Mouse (Mus musculus) urinary bladder, postnatal 14 days (tissue): Measurements from ENCODE around the gene Ddx28.

Source experiments
- DNase-seq: peaks from one replicate; pipeline ENCODE4 v3.0.0; 2021; ENCODE audit warnings: low spot score

The Ddx28 gene

DNA sequence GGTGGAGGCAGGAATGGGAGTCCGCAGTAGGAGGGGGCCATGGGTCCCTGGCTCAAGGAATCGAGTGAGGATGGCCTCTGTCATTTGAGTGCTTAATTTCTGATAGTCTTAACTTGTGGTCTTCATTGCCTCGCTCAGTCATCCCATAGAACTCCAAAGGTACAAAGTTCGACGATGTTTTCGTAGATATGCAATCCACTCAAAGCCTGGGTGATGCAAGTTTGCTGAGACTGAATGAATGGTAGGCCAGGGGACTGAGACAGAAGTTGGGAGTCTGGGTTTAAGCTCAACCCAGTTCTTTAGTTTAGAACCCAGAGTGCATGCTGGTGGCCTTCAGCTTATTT lies at the start of gene Ddx28:
Gene Ddx28 (minus strand): TSS at position 240 of the 344 bp plus-strand sequence.
- no peak for DNase-seq

DNA sequence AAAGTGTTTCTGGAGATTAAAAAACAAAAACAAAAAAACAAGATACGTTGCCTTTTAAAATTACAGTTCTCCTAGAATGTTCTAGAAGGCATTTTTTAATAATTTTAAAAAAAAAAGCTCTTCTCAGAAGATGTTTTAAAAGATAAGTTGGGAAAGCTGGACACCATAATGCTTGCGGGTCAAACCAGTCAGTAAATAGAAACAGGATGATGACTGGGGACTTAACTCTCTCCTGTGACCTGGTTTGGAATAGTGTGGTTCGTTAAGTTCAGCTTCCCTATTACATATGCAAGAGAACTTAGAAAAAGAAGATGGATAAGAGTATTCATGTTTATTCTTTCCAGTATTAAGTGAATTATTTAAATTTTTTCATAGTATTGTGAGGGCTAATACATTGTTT lies 48.8 kb upstream of the Ddx28 start:
- DNase-seq: no peak

DNA sequence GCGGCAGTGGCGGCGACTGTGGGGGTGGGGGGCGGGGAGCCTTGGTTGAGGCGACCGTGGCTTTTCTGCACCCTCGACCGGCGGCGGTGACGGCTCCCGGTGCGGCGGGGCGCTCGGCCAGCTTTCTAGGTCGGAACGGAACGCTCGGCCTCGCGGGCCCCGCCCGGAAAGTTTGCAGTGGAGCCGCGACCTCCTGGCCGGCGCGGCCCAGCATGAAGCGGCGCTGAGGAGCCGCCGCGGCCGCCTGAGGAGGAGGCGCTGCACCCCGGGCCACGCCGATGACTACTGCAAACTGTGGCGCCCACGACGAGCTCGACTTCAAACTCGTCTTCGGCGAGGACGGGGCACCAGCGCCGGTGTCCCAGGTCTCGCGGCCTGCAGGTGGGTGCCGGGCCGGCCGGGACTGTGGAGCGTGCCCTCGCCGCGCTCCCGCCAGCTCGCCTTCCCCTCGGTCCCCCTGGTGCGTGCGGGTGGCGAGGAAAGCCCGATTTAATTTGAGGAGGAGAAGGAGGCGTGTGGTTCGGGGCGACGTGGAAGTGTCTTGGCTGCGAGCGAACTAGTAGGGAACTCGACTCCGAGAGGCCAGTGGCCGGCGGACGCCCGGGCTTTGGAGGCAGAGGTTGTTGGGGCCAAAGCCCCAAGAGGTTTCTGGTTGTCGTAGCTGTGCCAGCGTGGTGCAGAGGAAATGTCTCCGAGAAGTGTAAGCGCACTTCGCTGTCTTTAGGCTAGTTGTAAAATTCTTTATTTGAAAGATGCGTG lies 48.1 kb upstream of the Ddx28 start:
- peak; percentile 58 for DNase-seq

DNA sequence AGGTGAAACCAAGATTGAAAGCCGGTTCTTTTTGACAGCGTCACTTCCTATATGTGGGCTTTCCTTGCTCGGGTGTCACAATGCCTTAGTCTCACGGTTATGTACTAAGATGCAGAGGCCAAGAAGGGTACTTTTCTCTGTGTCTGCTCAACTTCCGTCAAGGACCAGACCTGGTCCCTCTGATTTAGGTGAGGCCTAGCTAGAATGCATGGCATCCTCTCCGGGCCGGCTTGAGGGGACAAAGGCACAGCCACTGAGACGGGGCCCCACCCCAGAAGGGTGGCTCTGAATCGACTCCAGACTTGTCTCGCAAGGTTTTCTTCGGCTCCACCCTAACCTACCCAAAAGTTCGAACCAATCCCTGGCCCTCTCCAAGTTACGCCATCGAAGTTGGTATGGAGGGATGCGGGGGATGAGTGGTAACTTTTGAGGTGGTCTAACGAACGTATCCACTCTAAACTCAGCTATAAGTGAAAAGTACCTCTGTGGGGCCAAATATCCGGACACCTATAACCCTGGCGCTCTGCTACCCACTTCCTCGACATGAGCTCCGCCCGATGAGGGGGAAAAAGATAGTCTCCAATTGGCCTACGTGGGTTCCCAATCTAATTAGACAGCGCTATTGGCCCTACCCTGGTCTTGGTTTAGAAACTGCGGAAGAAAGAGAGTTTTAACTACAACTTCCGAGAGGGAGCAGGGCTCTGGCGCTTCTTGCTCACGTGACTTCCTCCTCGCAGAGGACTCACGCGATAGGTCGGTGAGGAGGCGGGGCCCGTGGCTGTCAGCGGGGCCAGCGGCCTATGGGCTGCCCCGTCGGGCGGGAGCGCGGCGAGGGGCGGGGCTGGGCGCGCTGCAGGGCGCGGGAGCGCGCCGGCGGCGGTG lies 47.3 kb upstream of the Ddx28 start, which contains the start of gene Nfatc3:
Gene Nfatc3 (plus strand): TSS at position 110 of the 882 bp plus-strand sequence.
- DNase-seq: peak; percentile 98

DNA sequence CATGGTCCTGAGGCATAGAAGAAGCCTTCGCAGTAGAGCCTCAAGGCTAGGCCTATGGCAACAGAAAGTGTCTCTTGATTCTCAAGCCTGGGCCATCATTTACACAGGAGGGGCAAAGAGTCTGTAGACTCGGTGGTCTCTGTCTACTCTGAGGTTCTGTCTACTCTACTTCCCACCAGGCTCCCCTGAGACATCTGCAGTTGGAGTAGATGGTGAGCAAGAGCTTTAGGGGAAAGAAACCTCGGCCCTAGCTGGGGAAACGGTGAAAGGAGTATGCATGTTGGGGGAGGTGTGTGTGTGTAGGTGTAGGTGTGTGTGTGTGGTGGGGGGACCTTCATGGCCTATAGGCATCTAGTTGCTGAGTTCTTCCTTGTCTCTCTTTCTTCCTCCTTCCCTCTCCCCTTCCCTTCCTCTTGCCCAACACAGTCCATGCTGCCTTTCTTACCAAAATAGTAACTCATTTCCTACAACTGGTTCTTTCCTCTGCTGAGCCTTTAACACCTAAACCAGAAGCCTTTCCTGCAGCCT lies 44.8 kb upstream of the Ddx28 start:
- no peak for DNase-seq

DNA sequence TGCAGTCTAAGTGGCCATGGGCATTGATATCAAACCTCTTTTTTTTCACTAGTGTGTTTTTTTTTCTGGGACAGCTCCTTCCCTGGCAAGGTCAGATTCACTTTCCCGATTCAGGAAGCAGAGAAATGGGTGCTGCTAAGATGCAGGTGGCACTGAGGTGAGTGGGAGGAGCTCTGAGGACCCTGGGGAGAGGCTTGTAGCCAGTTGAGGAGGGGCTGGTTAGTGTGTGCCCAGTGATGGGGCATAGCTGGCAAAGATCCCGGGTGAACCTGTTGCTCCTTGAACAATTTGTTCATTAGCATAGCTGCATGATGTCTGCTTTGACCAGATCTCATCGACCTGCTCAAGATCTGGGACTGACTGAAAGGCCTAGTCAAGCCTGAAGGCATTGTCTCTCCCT lies 43.4 kb upstream of the Ddx28 start:
- no peak for DNase-seq

DNA sequence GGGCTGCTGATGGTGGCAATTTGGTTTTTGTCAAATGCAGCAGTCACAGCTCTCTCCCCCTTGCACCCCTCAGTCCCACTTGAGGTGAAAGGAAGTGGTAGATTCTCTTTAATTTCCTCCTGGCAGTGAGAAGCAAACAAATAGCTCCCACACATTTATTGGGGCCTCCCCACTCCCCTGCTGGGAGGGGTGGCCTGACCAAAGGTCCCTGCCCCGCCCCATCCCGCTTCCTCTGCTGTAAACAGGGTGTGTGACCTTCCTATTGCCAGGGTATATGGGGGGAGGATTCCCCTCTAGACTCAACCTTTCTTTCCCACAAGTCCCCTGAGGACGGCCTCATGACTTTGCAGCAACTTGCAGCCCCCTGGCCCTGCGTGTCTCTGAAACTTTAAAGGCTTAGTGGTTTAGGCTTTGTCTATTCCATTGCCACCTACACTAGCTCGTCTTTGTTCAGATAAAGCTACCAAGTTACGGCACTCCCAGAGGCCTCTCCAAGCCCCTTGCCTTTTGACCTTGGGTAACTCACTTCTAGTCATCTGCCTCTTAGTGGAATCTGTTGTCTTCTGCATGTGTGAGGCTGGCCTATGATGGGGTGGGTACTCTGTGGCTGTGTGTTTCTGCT lies 42.6 kb upstream of the Ddx28 start:
- DNase-seq: no peak

DNA sequence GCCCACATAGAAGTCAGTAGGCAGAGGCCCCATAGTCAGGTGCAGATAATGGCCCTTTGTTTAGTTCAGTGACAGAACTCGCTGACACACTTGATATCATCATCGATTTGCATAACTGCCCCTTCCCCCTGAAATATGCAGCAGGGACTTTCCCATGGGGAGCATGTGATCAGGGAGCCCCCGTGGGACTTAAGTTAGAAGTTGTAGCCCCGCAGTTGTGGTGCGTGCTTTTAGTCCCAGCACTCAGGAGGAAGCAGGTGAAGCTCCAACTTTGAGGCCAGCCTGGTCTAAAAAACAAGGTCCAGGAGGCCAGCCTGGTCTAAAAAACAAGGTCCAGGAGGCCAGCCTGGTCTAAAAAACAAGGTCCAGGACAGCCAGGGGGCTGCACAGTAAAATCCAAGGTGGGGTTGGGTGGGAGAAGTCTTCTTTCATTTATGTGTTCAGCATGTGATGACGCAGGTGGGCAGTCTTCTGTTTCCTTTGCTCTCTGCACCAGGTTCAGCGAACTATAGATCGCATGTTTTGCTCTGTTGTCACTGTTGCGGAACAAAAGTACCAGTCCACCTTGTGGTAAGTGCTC lies 40.9 kb upstream of the Ddx28 start:
- DNase-seq: no peak

DNA sequence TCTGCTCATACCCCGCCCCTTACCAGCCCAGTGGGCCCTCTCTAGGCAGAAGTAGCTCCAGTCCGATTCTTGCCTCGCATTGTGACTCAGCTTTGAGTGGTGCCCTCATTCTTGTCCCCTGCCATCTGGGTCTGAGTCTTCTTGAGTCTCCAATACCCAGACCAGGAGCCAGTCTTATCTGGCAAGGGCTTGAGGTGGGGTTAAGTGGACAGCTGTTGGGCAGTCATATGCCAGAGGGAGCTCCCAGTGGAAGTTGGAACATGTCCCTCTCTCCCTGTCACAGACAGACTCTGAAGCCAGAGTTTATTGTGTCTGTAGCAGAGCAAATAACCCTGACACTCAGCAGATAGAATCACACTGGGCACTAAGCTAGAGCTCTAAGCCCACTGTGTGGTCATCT lies 39.4 kb upstream of the Ddx28 start:
- no peak for DNase-seq

DNA sequence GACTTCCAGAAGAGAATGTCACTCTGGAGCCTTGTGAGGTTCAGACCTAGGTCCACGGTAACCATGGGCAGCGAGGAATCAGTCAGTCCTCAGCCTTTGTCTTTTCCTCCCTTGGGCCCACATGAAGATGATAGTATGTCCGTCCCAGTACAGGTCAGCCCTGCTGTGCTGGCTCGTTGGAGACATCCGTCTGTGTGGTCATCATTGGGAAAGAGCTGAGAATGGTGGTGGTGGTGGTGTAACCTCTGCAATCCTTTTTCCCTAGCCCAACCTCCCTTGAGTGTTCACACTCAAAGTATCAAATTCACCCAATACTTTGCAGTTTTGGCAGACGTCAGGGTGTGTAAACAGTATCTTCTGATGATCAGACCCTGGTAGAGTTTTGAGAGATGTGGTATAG lies 38.2 kb upstream of the Ddx28 start:
- no peak for DNase-seq

DNA sequence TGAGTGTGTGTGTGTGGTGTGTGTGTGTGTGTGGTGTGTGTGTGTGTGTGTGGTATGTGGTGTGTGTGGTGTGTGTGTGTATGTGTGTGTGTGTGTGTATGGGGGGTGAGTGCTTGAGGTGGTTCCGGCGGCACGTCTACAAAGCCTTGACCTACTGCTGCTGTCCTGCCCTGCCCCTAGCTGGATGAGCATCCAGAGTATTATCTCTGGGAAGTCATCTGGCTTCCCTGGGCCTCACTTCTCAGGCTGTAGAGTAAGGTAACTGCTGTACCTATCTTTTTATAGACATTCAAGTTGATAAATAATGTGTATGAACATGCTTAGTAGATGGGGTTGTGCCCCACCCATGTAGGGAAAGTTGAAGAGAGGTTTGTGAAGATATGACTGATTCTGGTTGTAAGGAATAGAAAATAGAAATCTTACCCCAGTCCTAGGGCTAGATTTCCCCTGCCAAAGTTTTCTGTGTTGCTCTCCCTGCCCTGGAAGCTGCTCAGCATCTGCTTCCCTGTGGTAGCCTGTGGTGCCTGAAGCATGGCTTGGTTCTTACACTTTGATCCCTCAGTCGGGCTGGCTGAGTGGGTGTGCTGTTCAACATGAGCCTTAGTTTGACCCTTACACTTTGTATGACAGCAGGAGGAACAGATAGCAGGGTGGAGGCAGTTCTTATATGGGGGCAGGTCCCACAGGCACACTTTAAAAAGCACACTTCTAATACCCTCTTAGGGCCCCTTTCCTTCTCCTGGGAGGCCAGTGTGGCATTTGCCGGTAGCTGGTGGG lies 36.4 kb upstream of the Ddx28 start:
- DNase-seq: no peak

DNA sequence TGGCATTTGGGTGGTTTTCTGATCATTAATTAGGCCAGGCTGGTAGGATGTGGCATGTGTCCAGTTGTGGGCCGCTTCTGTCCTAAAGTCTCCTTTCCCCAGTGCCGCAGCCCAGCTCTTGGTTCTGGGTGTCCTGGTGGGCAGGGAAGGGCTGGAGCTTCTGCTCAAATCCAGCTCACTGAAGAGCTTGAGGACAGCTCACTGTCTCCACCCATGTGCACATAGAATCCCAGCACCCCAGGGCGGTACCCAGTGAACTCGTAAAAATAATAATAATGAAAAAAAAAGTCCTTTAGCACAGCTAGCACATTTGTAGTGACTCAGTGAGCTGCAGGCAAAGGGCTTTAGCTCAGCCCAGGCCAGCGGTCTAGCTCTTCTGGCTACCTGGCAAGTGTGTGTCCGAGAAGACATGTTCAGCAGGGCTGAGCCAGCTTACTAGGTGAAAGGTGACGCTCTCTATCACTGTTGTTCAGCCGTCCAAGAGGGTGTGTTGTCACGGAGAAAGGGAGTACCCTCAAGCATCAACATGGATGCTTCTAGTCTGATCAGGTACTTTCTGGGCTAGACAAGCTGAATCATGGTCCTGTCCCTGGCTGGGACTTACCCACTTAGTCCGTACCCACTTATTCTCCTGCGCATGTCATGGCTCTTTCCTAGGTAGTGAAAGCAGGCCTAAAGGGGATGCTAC lies 35.3 kb upstream of the Ddx28 start:
- DNase-seq: no peak

DNA sequence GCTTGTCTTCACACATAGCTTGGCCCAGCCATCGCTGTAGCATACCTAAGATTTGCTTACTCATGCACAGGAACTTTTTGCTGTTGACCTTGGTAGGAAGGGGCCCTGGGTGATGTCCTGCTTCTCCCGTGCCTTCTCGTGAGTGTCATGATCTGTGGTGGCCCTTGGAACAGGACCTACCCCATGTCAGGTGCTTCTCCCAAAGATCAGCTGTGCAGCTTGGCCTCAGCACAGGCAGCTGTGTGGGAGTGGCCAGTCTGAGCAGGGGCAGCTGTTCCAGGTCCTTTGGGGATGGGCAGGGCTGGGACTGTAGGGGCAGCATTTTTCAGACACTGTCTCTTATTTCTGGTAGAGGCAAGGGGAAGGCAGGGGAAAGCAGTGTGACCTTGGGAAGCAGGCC lies 32.5 kb upstream of the Ddx28 start:
- peak; percentile 16 for DNase-seq

DNA sequence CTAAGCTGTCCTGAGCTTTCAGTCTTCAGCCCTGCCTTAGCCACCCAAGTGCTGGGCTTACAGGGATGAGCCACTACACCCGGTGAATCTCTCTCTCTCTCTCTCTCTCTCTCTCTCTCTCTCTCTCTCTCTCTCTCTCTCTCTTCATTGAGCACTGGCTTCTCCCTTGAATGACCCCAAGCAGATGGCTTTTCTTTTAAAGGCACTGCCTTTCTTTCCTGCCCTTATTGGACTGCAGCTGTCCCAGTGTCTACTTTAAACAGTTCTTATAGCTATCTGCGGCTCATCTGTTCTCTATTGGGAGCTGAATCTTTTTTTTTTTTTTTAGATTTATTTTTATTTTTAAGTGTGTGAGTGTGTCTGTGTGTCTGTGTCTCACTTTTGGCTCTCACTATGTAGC lies 31.4 kb upstream of the Ddx28 start:
- DNase-seq: no peak

DNA sequence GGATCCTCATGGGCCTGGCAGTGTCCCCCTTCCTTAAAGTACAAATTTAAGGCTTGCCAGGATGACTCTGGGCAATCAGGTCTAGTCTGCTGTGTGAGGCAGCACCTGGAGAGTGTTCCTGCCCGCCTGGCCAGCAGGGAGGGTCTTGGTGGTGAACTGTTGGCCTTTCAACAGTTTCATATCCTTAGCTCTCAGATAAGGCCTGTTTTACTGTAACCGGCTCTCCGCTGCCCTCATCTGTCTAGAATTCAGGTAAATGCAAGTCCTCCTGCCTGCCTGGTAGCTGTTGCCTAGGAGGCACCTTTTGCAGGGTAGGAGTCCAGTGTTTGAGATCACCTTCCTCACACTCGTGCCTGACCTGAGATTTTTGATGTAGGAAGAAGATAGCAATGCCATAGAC lies 28.5 kb upstream of the Ddx28 start:
- no peak for DNase-seq

DNA sequence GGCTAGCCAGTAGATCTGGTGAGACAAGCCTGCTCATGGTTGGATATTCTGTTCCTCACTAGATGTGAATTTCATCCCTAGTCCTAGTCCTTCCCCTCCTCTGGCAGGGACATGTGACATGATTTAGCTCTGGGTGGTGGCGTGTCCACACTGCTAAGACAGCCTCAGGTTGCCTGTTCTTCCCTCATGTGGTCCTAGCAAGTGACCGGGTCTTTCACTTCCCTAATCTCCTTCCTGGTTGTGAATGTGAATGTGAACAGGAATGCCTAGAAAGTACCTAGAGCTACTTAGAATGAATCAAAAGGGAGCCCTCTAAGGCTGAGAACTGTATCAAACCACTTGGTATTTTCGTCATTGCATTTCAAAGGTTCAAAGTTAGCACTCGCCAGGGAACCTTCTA lies 27.9 kb upstream of the Ddx28 start:
- DNase-seq: no peak

DNA sequence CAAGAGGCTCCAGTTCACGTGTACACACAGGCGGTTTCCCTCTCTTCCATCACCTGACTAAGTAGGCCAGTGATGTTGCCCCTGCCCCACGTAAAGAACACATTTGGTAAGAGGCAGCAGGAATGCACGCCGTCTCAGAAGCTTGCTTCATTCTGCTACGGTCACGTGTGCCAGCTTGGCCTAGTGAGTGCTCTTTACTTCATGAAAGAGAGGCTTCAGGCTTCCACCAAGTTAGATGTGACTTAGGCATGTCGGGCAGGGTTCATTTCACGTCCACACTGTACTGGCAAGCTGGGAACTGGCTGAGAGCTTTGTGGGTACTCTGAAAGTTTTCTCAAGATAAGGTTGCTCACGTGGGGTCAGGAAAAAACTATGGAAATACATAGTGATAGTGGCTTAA lies 27.0 kb upstream of the Ddx28 start:
- DNase-seq: no peak

DNA sequence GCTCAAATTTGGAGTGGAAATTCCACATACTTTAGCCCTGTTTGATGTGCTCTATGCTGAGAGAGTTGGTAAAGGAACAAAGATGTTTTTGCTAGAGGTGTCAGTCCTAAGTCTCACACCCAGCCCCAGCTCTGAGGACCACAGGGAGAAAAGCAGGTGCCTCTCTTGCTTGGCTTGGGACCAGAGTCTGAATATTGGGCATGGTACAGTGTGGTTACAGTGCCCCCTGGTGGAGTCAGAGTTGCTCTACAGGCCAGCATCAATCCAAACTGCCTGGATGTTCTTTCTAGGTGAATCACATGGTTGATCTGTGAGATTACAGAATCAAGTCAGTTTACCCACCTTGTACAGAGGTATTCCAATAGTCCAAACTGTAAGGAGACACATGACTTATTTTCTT lies 10.8 kb upstream of the Ddx28 start:
- DNase-seq: peak; percentile 74

DNA sequence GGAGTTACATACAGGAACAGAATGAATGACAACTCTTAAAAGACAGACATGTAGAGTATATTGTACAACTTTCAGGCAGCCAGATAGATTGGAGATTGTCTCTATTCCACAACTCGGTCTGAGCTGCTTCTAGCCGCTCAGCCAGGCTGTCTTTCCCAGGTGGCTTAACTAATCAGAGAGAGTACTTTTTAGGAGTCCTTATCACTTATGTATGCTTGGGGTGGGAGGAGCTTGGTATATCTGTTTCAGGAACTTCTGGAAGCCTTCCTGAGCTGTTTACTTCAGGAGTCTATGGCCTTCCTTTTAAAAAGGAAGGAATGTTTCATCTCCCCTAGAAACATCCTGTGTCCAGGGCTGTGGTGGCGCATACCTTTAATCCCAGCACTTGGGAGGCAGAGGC lies 6.4 kb upstream of the Ddx28 start:
- DNase-seq: no peak

DNA sequence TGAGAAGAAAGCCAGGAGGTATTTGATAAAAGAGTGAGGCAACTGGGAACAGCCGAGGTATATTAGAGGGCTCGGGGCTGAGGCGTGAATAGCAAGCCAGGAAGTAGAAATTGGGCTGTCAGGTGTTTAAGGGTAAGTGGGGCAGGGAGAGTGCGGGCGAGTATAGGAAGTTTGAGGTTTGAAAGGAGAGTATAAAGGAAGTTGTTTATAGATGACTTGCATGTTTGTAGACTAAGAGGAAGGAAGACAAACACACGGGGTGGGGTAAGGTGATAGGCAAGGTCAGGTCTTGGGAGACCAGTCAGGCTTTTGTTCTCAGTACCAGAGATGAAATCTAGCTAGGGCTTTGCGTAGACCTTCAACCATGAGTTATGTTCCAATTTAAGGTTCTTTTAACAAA lies 5.4 kb upstream of the Ddx28 start:
- DNase-seq: no peak

DNA sequence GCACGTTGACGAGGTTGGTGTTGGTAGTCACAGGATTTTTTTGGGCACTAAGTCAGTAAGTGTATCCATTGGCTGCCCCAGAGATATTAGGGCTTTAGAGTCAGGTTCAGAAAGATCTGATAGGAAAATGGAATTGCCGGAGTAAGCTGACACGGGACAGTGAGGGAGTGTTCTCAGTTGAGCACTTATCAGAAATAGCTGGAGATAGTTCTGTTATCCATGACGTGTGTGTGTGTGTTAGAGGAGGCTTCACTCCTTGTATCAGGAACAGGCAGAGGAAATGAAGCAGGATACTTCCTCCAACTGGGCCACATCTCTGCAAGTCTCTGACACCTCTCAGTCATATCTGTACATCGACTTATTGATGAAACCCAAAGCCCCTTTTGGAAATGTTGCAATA lies 4.6 kb upstream of the Ddx28 start:
- DNase-seq: no peak
